Comparison of ENCODE assay signal across 24 mouse cellular contexts in the genomic region with DNA sequence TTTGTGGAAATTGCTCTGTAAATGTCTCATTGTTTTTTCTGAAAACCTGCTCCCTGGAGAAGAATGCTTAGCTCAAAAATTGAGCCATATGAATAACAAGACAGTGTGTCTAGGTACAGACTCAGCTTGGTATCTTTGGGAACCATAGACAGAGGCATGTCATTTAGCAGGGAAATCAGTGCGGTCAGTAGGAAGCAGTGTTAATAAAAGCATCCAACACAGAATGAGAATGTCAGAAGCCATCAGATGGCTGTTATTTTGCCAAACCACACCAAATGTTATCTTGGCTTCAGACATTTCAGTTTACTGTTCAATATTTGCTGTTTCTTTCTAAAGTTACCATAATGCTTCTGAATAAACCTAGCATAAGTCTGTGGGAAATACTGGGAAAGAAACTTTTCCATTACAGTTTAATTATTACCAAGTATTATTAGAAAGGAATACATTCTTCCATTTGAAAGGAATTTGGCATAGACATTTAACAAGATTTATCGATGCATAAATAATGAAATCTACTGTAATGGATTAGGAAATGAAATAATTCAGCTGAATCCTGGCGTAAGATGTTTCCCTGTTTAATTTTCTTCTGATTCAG.
DNase-seq lines count a peak whose midpoint lies in the region; ATAC-seq and TF ChIP-seq lines count a peak whose summit lies in the region.
"Had no signal": no experiment of that assay in that cellular context is flagged by ENCODE, and none has a peak within 500 bp of the region (broad histone marks: within the 10 kb centered on the region; RNA-seq: fewer than 3 reads in every experiment).

No protein-coding gene starts in this region.

- no peak overlapping the region for H3K27ac ChIP-seq in forebrain, postnatal 0 days (ENCODE audit: low read depth, low read length)
- no peak overlapping the region for H3K27ac ChIP-seq in forebrain, embryonic 11.5 days (ENCODE audit: low read depth, low read length)
- 0 out of 2 replicates have a peak overlapping the region, but pooled peaks have one; percentile 2 for H3K27ac ChIP-seq in layer of hippocampus, adult 2 months
- H3K27ac ChIP-seq: forebrain, embryonic 13.5 days; heart, embryonic 15.5 days; hindbrain, embryonic 12.5 days; limb, embryonic 13.5 days; lung, embryonic 15.5 days; midbrain, embryonic 12.5 days; neural tube, embryonic 13.5 days had no signal

- no peaks in the 10 kb centered on the region for H3K9me3 ChIP-seq in forebrain, postnatal 0 days (ENCODE audit: low read length)
- H3K9me3 ChIP-seq in forebrain, embryonic 11.5 days (ENCODE audit: control insufficient read depth, low read length), result no peaks in the 10 kb centered on the region
- H3K9me3 ChIP-seq: forebrain, embryonic 13.5 days; heart, embryonic 15.5 days; hindbrain, embryonic 12.5 days; limb, embryonic 13.5 days; lung, embryonic 15.5 days; midbrain, embryonic 12.5 days had no signal

- H3K4me3 ChIP-seq in forebrain, postnatal 0 days (ENCODE audit: low read depth, low read length), result no peak overlapping the region
- H3K4me3 ChIP-seq in forebrain, embryonic 11.5 days (ENCODE audit: low read depth, low read length), result no peak overlapping the region
- no peak overlapping the region for H3K4me3 ChIP-seq in layer of hippocampus, adult 2 months
- H3K4me3 ChIP-seq: erythroblast, embryonic 14.5 days; forebrain, embryonic 13.5 days; heart, embryonic 15.5 days; hindbrain, embryonic 12.5 days; limb, embryonic 13.5 days; lung, embryonic 15.5 days; midbrain, embryonic 12.5 days; neural tube, embryonic 13.5 days had no signal

- WGBS in forebrain, postnatal 0 days, result 60% methylated on average over 3 of the region's 3 CpGs
- WGBS in forebrain, embryonic 11.5 days, result 92% methylated on average over 3 of the region's 3 CpGs

- TF ChIP-seq CTCF in forebrain, postnatal 0 days (IDR thresholded peaks at IDR 0.05; ENCODE audit: low read depth), result no peak
- TF ChIP-seq CTCF in layer of hippocampus, adult 2 months (conservative IDR thresholded peaks at IDR 0.05), result no peak

- H3K4me1 ChIP-seq in forebrain, postnatal 0 days (ENCODE audit: insufficient read depth), result no peaks in the 10 kb centered on the region
- H3K4me1 ChIP-seq in forebrain, embryonic 11.5 days (replicated peaks; ENCODE audit: control insufficient read depth, insufficient read depth, low read length), result no peaks in the 10 kb centered on the region
- H3K4me1 ChIP-seq: forebrain, embryonic 13.5 days; heart, embryonic 15.5 days; hindbrain, embryonic 12.5 days; limb, embryonic 13.5 days; lung, embryonic 15.5 days; midbrain, embryonic 12.5 days; neural tube, embryonic 13.5 days had no signal

- no peak overlapping the region for H3K9ac ChIP-seq in forebrain, postnatal 0 days
- no peak overlapping the region for H3K9ac ChIP-seq in forebrain, embryonic 11.5 days (ENCODE audit: low read length)
- H3K9ac ChIP-seq: forebrain, embryonic 13.5 days; heart, embryonic 15.5 days; hindbrain, embryonic 12.5 days; limb, embryonic 13.5 days; lung, embryonic 15.5 days; midbrain, embryonic 12.5 days; neural tube, embryonic 13.5 days had no signal

- ATAC-seq in forebrain, postnatal 0 days, result no peak
- ATAC-seq in forebrain, embryonic 11.5 days (replicated peaks; ENCODE audit: low FRiP score), result no peak
- ATAC-seq: intestine, embryonic 16.5 days had no signal

- peak; percentile 4 for DNase-seq in cerebellum, adult 9-11 months
- DNase-seq in cerebellum, adult 11 months, result no peak
- peak; percentile 27 for DNase-seq in forebrain, postnatal 0 days
- no peak for DNase-seq in forebrain, embryonic 11.5 days (ENCODE audit: low spot score)
- peak; percentile 10 to 12 for DNase-seq in layer of hippocampus, adult 2 months (ENCODE audit: low spot score in 2 of 2)
- no peak for DNase-seq in layer of hippocampus, adult 9-10 months (ENCODE audit: low spot score)
- DNase-seq in layer of hippocampus, postnatal 10 days (ENCODE audit: low spot score in 2 of 2), result peak; percentile 5 to 20
- DNase-seq in lung, postnatal 14 days, result no peak
- DNase-seq: adrenal gland, postnatal 25 days; kidney, adult 8-10 months; kidney, postnatal 10 days; lung, postnatal 36 days; thymus, adult 2 months; thymus, postnatal 36 days had no signal

- no peaks in the 10 kb centered on the region for H3K27me3 ChIP-seq in forebrain, postnatal 0 days (ENCODE audit: insufficient read depth, low read length)
- H3K27me3 ChIP-seq in forebrain, embryonic 11.5 days (ENCODE audit: control insufficient read depth, insufficient read depth, low read length), result no peaks in the 10 kb centered on the region
- H3K27me3 ChIP-seq: forebrain, embryonic 13.5 days; heart, embryonic 15.5 days; hindbrain, embryonic 12.5 days; limb, embryonic 13.5 days; lung, embryonic 15.5 days; midbrain, embryonic 12.5 days; neural tube, embryonic 13.5 days had no signal

- H3K4me2 ChIP-seq in forebrain, postnatal 0 days (ENCODE audit: low read depth), result no peak overlapping the region
- H3K4me2 ChIP-seq in forebrain, embryonic 11.5 days (ENCODE audit: low read depth, low read length, severe bottlenecking), result no peak overlapping the region
- H3K4me2 ChIP-seq: forebrain, embryonic 13.5 days; heart, embryonic 15.5 days; hindbrain, embryonic 12.5 days; limb, embryonic 13.5 days; liver, embryonic 11.5 days; lung, embryonic 15.5 days; midbrain, embryonic 12.5 days; neural tube, embryonic 13.5 days had no signal

- H3K36me3 ChIP-seq in forebrain, postnatal 0 days (ENCODE audit: insufficient read depth), result no peaks in the 10 kb centered on the region
- H3K36me3 ChIP-seq in forebrain, embryonic 11.5 days (ENCODE audit: control insufficient read depth, insufficient read depth, low read length), result no peaks in the 10 kb centered on the region
- H3K36me3 ChIP-seq: heart, embryonic 15.5 days; hindbrain, embryonic 12.5 days; limb, embryonic 13.5 days; lung, embryonic 15.5 days; midbrain, embryonic 12.5 days; neural tube, embryonic 13.5 days had no signal

Comparison
In these comparisons a context has a peak if more than half of its experiments do, and no peak if none do; other contexts are left out.
1. DNase-seq: peak in cerebellum, adult 9-11 months (single experiment), forebrain, postnatal 0 days (single experiment), layer of hippocampus, adult 2 months (2 of 2) and layer of hippocampus, postnatal 10 days (2 of 2); none in cerebellum, adult 11 months (single experiment), forebrain, embryonic 11.5 days (single experiment), layer of hippocampus, adult 9-10 months (single experiment) and lung, postnatal 14 days (single experiment).